Mouse (Mus musculus): ENCODE results near the gene Selenos. TPM values are rescaled to one million over a fixed set of nuclear protein-coding genes. Genes with fewer than 3 reads are reported as not detected.

Gene Selenos
- polyA plus RNA-seq, 1 experiment from 2014 or later = 136 TPM

DNA sequence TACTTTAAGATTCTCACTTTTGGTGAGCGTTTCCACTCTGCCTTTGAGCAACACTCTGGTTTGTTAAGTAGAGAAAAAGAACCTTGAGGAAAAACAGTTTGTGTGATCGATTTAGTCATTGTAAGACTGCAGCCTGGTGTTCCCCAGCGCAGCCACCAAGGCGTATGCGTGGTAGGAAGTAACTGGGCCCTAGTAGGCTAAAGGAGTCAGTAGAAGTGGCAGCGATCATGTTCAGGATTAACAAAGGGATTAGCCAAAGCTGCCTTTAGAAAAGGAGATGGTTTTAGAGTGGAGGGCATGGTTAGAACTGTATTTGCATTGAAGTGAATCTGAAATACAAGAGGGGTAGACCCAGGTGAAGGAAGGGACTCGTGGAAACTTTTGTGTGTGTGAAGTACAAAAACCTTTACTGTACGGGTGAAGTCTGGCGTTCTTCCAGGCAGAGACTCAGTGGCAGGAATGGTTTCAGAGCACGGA is 31.2 kb downstream of the Selenos start:
- Histone ChIP-seq H3K36me3 (ENCODE audit: control insufficient read depth, insufficient read depth, low read length) (no peaks in the 10 kb centered on the region), H3K4me2 (ENCODE audit: low read depth, low read length) (peak overlapping the region; percentile 97), H3K27ac (ENCODE audit: low read length) (peak overlapping the region; percentile 89), H3K9me3 (replicated peaks; ENCODE audit: control insufficient read depth, low read length) (no peaks in the 10 kb centered on the region), H3K27me3 (ENCODE audit: control insufficient read depth, insufficient read depth, low read length) (no peaks in the 10 kb centered on the region), H3K9ac (ENCODE audit: low read length) (peak overlapping the region; percentile 93), H3K4me1 (ENCODE audit: control insufficient read depth, insufficient read depth, low read length) (peaks cover 38% of the 10 kb centered on the region), H3K4me3 (replicated peaks; ENCODE audit: low read length) (peak overlapping the region; percentile 73)
- no peak for ATAC-seq (ENCODE audit: insufficient read depth, low FRiP score)
- WGBS = 2% methylated on average over 10 of the region's 10 CpGs

DNA sequence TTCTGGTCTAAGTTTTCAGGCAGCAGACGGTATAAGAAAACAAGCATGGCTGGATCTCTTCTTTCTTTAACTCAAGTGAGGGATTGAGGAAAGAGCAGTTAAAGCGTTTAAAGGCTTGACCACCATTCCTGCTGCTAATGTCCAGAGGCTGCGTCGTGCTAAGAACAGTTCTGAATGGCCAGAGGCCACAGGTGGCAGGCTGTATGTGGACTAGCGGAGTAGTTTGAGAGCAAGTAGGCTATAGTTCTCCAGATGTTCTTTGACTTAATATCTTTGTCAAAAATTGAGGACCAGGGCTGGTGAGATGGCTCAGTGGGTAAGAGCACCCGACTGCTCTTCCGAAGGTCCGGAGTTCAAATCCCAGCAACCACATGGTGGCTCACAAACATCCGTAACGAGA is 31.8 kb downstream of the Selenos start:
- 58% methylated on average over 10 of the region's 10 CpGs for WGBS
- ATAC-seq (ENCODE audit: insufficient read depth, low FRiP score) = no peak
- H3K4me2 ChIP-seq (ENCODE audit: low read depth, low read length) = peak overlapping the region; percentile 97
- H3K9ac ChIP-seq (ENCODE audit: low read length) = peak overlapping the region; percentile 93
- H3K9me3 ChIP-seq (replicated peaks; ENCODE audit: control insufficient read depth, low read length) = no peaks in the 10 kb centered on the region
- H3K4me1 ChIP-seq (ENCODE audit: control insufficient read depth, insufficient read depth, low read length) = peaks cover 43% of the 10 kb centered on the region
- peak overlapping the region; percentile 73 for H3K4me3 ChIP-seq (replicated peaks; ENCODE audit: low read length)
- H3K27me3 ChIP-seq (ENCODE audit: control insufficient read depth, insufficient read depth, low read length) = no peaks in the 10 kb centered on the region
- H3K36me3 ChIP-seq (ENCODE audit: control insufficient read depth, insufficient read depth, low read length) = no peaks in the 10 kb centered on the region
- no peak overlapping the region for H3K27ac ChIP-seq (ENCODE audit: low read length)

DNA sequence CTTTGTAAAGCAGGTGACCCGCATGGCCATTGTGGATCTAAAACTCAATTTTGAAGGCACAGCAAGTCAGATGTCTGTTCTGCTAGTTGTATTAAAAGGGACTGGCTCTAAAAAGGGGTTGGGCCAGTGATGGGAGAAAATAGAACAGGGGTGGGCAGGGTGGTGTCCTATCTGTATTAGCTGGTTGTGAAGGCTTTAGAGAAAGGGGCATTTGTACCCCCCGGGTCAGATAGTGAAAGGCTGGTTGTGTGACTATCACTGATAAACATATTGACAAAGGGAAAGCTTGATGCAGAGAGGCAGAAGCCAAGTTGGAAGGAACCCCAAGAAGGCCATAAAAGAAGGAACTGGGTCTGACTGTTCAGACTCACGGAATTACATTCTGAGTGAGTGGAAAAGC is 34.1 kb downstream of the Selenos start:
- Histone ChIP-seq H3K4me2 (ENCODE audit: low read depth, low read length) (no peak overlapping the region), H3K9me3 (replicated peaks; ENCODE audit: control insufficient read depth, low read length) (no peaks in the 10 kb centered on the region), H3K36me3 (ENCODE audit: control insufficient read depth, insufficient read depth, low read length) (no peaks in the 10 kb centered on the region), H3K27ac (ENCODE audit: low read length) (no peak overlapping the region), H3K4me1 (ENCODE audit: control insufficient read depth, insufficient read depth, low read length) (peaks cover 49% of the 10 kb centered on the region), H3K9ac (ENCODE audit: low read length) (no peak overlapping the region), H3K4me3 (replicated peaks; ENCODE audit: low read length) (no peak overlapping the region), H3K27me3 (ENCODE audit: control insufficient read depth, insufficient read depth, low read length) (no peaks in the 10 kb centered on the region)
- no peak for ATAC-seq (ENCODE audit: insufficient read depth, low FRiP score)
- WGBS = 80% methylated on average over 3 of the region's 3 CpGs

DNA sequence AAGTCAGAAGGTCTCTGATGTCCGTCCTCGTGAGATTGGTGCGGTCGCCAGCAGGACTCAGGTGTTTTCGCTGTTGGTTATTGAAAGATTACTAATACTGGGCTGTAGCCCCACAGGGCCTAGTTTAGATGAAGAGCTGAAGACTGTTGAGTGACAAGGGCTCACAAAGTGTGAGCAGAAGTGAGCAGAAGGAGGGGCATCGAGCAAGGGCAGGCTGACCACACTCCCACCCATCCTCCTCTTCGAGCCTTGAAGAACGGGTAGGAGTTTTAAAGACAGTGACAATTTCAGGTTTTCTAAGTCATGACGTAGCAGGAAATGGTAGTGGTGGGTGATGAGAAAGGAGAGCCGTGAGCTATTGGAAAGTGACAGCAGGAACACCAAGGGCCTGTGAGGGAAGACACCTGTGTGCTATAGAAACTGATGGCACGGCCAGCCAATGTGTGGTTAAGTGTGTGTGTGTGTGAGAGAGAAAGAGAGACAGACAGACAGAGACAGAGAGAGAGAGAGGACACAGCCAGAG is 36.4 kb downstream of the Selenos start:
- ATAC-seq (ENCODE audit: insufficient read depth, low FRiP score) = no peak; the same call in 1 of the 2 replicates
- no peak overlapping the region for H3K4me2 ChIP-seq (ENCODE audit: low read depth, low read length)
- H3K4me3 ChIP-seq (replicated peaks; ENCODE audit: low read length) = no peak overlapping the region
- no peaks in the 10 kb centered on the region for H3K36me3 ChIP-seq (ENCODE audit: control insufficient read depth, insufficient read depth, low read length)
- no peak overlapping the region for H3K27ac ChIP-seq (ENCODE audit: low read length)
- no peak overlapping the region for H3K9ac ChIP-seq (ENCODE audit: low read length)
- WGBS = 60% methylated on average over 11 of the region's 11 CpGs
- no peaks in the 10 kb centered on the region for H3K27me3 ChIP-seq (ENCODE audit: control insufficient read depth, insufficient read depth, low read length)
- H3K4me1 ChIP-seq (ENCODE audit: control insufficient read depth, insufficient read depth, low read length) = peaks cover 49% of the 10 kb centered on the region
- H3K9me3 ChIP-seq (replicated peaks; ENCODE audit: control insufficient read depth, low read length) = no peaks in the 10 kb centered on the region

- Histone ChIP-seq H3K27ac (ENCODE audit: low read length) (no peak overlapping the region; the same call in 1 of the 2 replicates), H3K27me3 (ENCODE audit: control insufficient read depth, insufficient read depth, low read length) (no peaks in the 10 kb centered on the region), H3K36me3 (ENCODE audit: control insufficient read depth, insufficient read depth, low read length) (no peaks in the 10 kb centered on the region), H3K9ac (ENCODE audit: low read length) (no peak overlapping the region), H3K4me1 (ENCODE audit: control insufficient read depth, insufficient read depth, low read length) (peaks cover 42% of the 10 kb centered on the region), H3K4me2 (ENCODE audit: low read depth, low read length) (no peak overlapping the region), H3K9me3 (replicated peaks; ENCODE audit: control insufficient read depth, low read length) (no peaks in the 10 kb centered on the region), H3K4me3 (replicated peaks; ENCODE audit: low read length) (no peak overlapping the region)
- ATAC-seq (ENCODE audit: insufficient read depth, low FRiP score) = no peak
- WGBS = 61% methylated on average over 8 of the region's 8 CpGs
Observed at GRCm38 (mm10) chr7:66116906-66117482, 37.5 kb downstream of the Selenos start.

GRCm38 (mm10) chr7:66118046-66118445 is 38.6 kb downstream of the Selenos start:
- Histone ChIP-seq H3K27me3 (ENCODE audit: control insufficient read depth, insufficient read depth, low read length) (no peaks in the 10 kb centered on the region), H3K4me1 (ENCODE audit: control insufficient read depth, insufficient read depth, low read length) (peaks cover 38% of the 10 kb centered on the region), H3K4me2 (ENCODE audit: low read depth, low read length) (no peak overlapping the region), H3K9me3 (replicated peaks; ENCODE audit: control insufficient read depth, low read length) (no peaks in the 10 kb centered on the region), H3K9ac (ENCODE audit: low read length) (no peak overlapping the region), H3K4me3 (replicated peaks; ENCODE audit: low read length) (no peak overlapping the region), H3K27ac (ENCODE audit: low read length) (no peak overlapping the region), H3K36me3 (ENCODE audit: control insufficient read depth, insufficient read depth, low read length) (no peaks in the 10 kb centered on the region)
- no peak for ATAC-seq (ENCODE audit: insufficient read depth, low FRiP score)
- WGBS = 88% methylated on average over 3 of the region's 3 CpGs

GRCm38 (mm10) chr7:66118796-66119195 is 39.3 kb downstream of the Selenos start:
- Histone ChIP-seq H3K27ac (ENCODE audit: low read length) (no peak overlapping the region), H3K4me1 (ENCODE audit: control insufficient read depth, insufficient read depth, low read length) (peaks cover 31% of the 10 kb centered on the region), H3K9ac (ENCODE audit: low read length) (no peak overlapping the region), H3K4me2 (ENCODE audit: low read depth, low read length) (no peak overlapping the region), H3K27me3 (ENCODE audit: control insufficient read depth, insufficient read depth, low read length) (no peaks in the 10 kb centered on the region), H3K9me3 (replicated peaks; ENCODE audit: control insufficient read depth, low read length) (no peaks in the 10 kb centered on the region), H3K36me3 (ENCODE audit: control insufficient read depth, insufficient read depth, low read length) (no peaks in the 10 kb centered on the region), H3K4me3 (replicated peaks; ENCODE audit: low read length) (no peak overlapping the region)
- ATAC-seq (ENCODE audit: insufficient read depth, low FRiP score) = no peak
- WGBS = 78% methylated on average over 7 of the region's 7 CpGs

DNA sequence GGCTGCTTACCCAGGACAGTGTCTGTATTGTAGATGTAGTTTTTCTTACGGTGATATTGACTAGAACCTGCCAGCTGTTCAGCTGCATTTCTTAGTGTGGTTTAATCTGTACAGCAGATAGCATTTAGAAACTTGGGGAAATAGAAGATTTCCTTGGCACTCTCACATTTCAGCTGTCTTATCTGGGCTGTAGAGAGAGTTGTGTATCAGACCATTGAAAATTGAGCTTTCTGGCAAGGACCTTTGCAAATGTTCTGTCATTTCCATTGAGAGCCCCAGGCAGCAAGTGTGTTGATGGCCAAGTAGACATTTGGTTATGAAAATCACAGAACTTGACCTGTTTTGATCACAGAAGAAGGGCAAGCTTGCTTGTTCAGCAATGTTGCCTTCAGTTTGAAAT is 40.7 kb downstream of the Selenos start:
- H3K36me3 ChIP-seq (ENCODE audit: control insufficient read depth, insufficient read depth, low read length) = no peaks in the 10 kb centered on the region
- no peak overlapping the region for H3K4me3 ChIP-seq (replicated peaks; ENCODE audit: low read length)
- 62% methylated on average over 1 of the region's 1 CpGs for WGBS
- no peak overlapping the region for H3K27ac ChIP-seq (ENCODE audit: low read length)
- no peak for ATAC-seq (ENCODE audit: insufficient read depth, low FRiP score)
- H3K9ac ChIP-seq (ENCODE audit: low read length) = no peak overlapping the region
- H3K9me3 ChIP-seq (replicated peaks; ENCODE audit: control insufficient read depth, low read length) = no peaks in the 10 kb centered on the region
- H3K4me1 ChIP-seq (ENCODE audit: control insufficient read depth, insufficient read depth, low read length) = peaks cover 29% of the 10 kb centered on the region
- no peak overlapping the region for H3K4me2 ChIP-seq (ENCODE audit: low read depth, low read length)
- H3K27me3 ChIP-seq (ENCODE audit: control insufficient read depth, insufficient read depth, low read length) = no peaks in the 10 kb centered on the region

GRCm38 (mm10) chr7:66120702-66121396 is 41.4 kb downstream of the Selenos start:
- no peaks in the 10 kb centered on the region for H3K27me3 ChIP-seq (ENCODE audit: control insufficient read depth, insufficient read depth, low read length)
- H3K4me3 ChIP-seq (replicated peaks; ENCODE audit: low read length) = no peak overlapping the region
- H3K4me1 ChIP-seq (ENCODE audit: control insufficient read depth, insufficient read depth, low read length) = peaks cover 22% of the 10 kb centered on the region
- H3K27ac ChIP-seq (ENCODE audit: low read length) = no peak overlapping the region
- no peak for ATAC-seq (ENCODE audit: insufficient read depth, low FRiP score)
- no peak overlapping the region for H3K9ac ChIP-seq (ENCODE audit: low read length)
- H3K36me3 ChIP-seq (ENCODE audit: control insufficient read depth, insufficient read depth, low read length) = peaks cover 4% of the 10 kb centered on the region; the same call in 1 of the 2 replicates
- WGBS = 70% methylated on average over 7 of the region's 7 CpGs
- no peaks in the 10 kb centered on the region for H3K9me3 ChIP-seq (replicated peaks; ENCODE audit: control insufficient read depth, low read length)
- H3K4me2 ChIP-seq (ENCODE audit: low read depth, low read length) = no peak overlapping the region
